Mouse (Mus musculus) left cerebral cortex, adult 2 months (tissue): ENCODE results near the gene Fam241b. TPM values are rescaled to one million over a fixed set of nuclear protein-coding genes. Genes with fewer than 3 reads are reported as not detected.
A peak's percentile ranks its signal among the peaks of the same experiment; 100 is the strongest.

Experiments
- DNase-seq, 2 experiments: peaks; one replicate each; pipeline ENCODE4 v3.0.0; 2021 to 2022; ENCODE audit warnings: low spot score in 2 of 2, mixed read lengths in 1 of 2; ENCODE audit errors: extremely low spot score in 1 of 2
- H3K27ac ChIP-seq: fragments of 200-600 bp; 2 replicates; pipeline ENCODE4 v1.8.1; 2022
- H3K4me3 ChIP-seq: fragments of 200-600 bp; 2 replicates; pipeline ENCODE4 v1.8.1; 2022
- CTCF ChIP-seq: fragments of 200-600 bp; IDR thresholded peaks from 2 replicates; pipeline ENCODE4 v1.8.1; 2022; ENCODE audit warnings: antibody characterized with exemption, mild to moderate bottlenecking, moderate library complexity
- intact Hi-C: fragments of 180-260 bp; cut with DNase I; formaldehyde crosslinking; loops from one replicate; pipeline ENCODE4 v1.15.1; 2025
- long read RNA-seq, 2 experiments: library from polyadenylated mRNA; stranded (forward); transcript quantifications; one replicate each; pipeline ENCODE4 v2.0.0; 2021; ENCODE audit warnings: borderline mapping rate in 2 of 2
- total RNA-seq, 2 experiments: library from RNA; stranded (reverse); gene quantifications; 2 replicates each; pipeline ENCODE4 v1.2.3; 2021

The Fam241b gene
- 10 to 100 TPM; 50.1 to 58.3 TPM for total RNA-seq
- long read RNA-seq, experiment 1, partial matches to known transcripts = 0 of 9 reads
- long read RNA-seq, experiment 1, other reads (novel, unspliced or antisense) = 2 of 9 reads
- long read RNA-seq, experiment 2, partial matches to known transcripts = 0 of 4 reads
- long read RNA-seq, experiment 2, other reads (novel, unspliced or antisense) = 2 of 4 reads

- no peak within 1 kb of the TSS for H3K4me3 ChIP-seq
- intact Hi-C loops = no loop called here
- no peak for DNase-seq
- no peak within 1 kb of the TSS for H3K27ac ChIP-seq
- TF ChIP-seq CTCF = no peak
Measured at GRCm38 (mm10) chr10:62143820-62144219, at the start of gene Fam241b. Fam241b (minus strand) TSS chr10:62143920.

DNA sequence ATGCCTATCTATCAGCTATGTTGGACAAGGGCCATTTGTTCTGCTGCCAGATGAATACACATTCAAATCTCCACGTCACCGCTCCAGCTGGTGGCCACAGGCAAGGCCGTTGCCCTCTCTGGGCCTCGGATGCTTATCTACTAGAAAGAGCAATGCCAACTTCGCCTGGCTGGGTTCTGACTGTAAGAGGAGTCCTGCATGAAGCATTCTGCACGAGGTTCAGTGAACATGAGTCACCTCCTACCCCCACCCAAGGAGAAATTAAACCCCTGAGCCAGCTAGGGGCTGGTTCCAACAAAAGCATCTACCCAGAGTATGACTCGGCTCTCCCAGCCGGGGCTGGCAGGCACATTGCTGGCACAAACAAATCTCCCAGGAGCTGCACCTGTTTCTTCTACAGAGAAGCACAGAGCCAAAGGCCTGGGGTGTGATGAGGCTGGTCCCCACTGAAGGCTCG lies 49.0 kb upstream of the Fam241b start:
- peak overlapping the region; percentile 68 for H3K27ac ChIP-seq
- intact Hi-C loops = loop anchor here (5.0 kb wide), 1 partner anchor 185 kb away; the partner anchor contains the start of gene Hk1
- no peak for TF ChIP-seq CTCF
- no peak overlapping the region for H3K4me3 ChIP-seq
- DNase-seq = peak; percentile 51 to 54

GRCm38 (mm10) chr10:62190821-62191220 lies 47.1 kb upstream of the Fam241b start:
- TF ChIP-seq CTCF = no peak
- no peak overlapping the region for H3K27ac ChIP-seq
- intact Hi-C loops = loop anchor here (5.0 kb wide), 1 partner anchor 186 kb away; the partner anchor contains the start of gene Hk1
- DNase-seq = no peak
- H3K4me3 ChIP-seq = no peak overlapping the region

GRCm38 (mm10) chr10:62189910-62190309 lies 46.2 kb upstream of the Fam241b start:
- no peak for DNase-seq
- H3K27ac ChIP-seq = no peak overlapping the region
- intact Hi-C loops = loop anchor here (5.0 kb wide), 2 partner anchors 187 to 297 kb away; partner anchors contain the start of genes Hk1 and Vps26a
- H3K4me3 ChIP-seq = no peak overlapping the region
- TF ChIP-seq CTCF = no peak

GRCm38 (mm10) chr10:62189303-62189702 lies 45.6 kb upstream of the Fam241b start:
- intact Hi-C loops = loop anchor here (5.0 kb wide), 1 partner anchor 298 kb away; the partner anchor contains the start of gene Vps26a
- no peak overlapping the region for H3K4me3 ChIP-seq
- no peak for DNase-seq
- no peak overlapping the region for H3K27ac ChIP-seq
- TF ChIP-seq CTCF = no peak

- DNase-seq = peak; percentile 79 to 92
- intact Hi-C loops = loop anchor here (1.0 to 5.0 kb wide), 3 partner anchors 56 to 300 kb away; partner anchors contain the start of gene Vps26a
- peak; percentile 98 for TF ChIP-seq CTCF
- Histone ChIP-seq H3K4me3 (no peak overlapping the region), H3K27ac (no peak overlapping the region)
Measured at GRCm38 (mm10) chr10:62186882-62187281, 43.2 kb upstream of the Fam241b start.

- Histone ChIP-seq H3K4me3 (no peak overlapping the region), H3K27ac (no peak overlapping the region)
- peak; percentile 94 to 98 for DNase-seq
- intact Hi-C loops = loop anchor here (1.0 to 5.0 kb wide), 5 partner anchors 78 to 344 kb away; no protein-coding TSS in a partner anchor
- no peak; the same call in none of the 2 replicates for TF ChIP-seq CTCF
Measured at GRCm38 (mm10) chr10:62183053-62183452, 39.3 kb upstream of the Fam241b start.

DNA sequence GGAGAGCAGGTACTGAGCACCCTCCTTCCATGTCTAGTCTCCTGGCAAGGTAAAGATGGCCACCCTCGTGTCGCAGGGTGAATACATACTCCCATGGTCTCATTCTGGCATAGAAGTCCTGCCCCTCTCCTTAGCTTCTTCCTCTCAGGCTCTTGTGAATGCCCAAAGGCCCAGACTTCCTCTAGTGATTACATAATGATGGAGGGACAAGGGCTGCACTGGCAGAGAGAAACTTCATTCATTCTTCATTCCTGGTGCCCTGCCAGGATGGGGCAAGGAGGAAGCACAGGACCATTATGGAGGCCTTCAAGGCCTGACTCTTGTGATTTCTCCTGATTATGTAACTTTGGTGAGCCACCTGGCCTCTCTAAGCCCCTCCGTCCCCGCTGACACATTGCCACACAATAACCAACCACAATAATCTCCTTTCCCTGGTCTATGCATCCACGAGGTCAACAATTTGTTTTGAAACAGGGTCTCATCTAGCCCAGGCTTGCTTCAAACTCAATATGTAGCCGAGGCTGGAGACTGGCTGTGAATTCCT lies 38.8 kb upstream of the Fam241b start:
- no peak overlapping the region for H3K27ac ChIP-seq
- no peak for TF ChIP-seq CTCF
- H3K4me3 ChIP-seq = no peak overlapping the region
- no peak for DNase-seq
- intact Hi-C loops = loop anchor here (1.0 to 5.0 kb wide), 5 partner anchors 77 to 344 kb away; no protein-coding TSS in a partner anchor

GRCm38 (mm10) chr10:62181701-62182100 lies 38.0 kb upstream of the Fam241b start:
- no peak; the same call in 1 of the 2 replicates for TF ChIP-seq CTCF
- Histone ChIP-seq H3K27ac (no peak overlapping the region), H3K4me3 (no peak overlapping the region)
- intact Hi-C loops = loop anchor here (2.0 to 5.0 kb wide), 3 partner anchors 201 to 343 kb away; no protein-coding TSS in a partner anchor
- no peak for DNase-seq

DNA sequence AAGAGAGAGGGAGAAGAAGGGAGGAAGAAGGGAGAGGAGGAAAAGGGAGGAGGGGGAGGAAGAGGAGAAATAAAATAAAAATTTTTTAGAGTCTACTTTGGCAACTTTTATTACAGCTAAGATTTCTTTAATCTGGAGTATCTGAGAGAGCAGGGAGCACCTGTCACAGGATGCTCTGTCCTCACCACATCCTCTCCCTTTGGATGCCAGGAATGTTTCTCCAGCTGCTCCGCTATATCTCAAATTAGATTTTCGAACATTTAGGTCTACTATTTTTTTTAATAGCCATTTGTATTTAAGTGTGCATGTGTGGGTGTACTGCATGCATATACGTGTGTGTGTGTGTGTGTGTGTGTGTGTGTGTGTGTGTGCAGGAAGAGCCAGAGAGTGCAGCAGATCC lies 36.2 kb upstream of the Fam241b start:
- Histone ChIP-seq H3K4me3 (no peak overlapping the region), H3K27ac (no peak overlapping the region)
- no peak for TF ChIP-seq CTCF
- DNase-seq = no peak
- intact Hi-C loops = loop anchor here (5.0 kb wide), 1 partner anchor 303 kb away; no protein-coding TSS in a partner anchor

DNA sequence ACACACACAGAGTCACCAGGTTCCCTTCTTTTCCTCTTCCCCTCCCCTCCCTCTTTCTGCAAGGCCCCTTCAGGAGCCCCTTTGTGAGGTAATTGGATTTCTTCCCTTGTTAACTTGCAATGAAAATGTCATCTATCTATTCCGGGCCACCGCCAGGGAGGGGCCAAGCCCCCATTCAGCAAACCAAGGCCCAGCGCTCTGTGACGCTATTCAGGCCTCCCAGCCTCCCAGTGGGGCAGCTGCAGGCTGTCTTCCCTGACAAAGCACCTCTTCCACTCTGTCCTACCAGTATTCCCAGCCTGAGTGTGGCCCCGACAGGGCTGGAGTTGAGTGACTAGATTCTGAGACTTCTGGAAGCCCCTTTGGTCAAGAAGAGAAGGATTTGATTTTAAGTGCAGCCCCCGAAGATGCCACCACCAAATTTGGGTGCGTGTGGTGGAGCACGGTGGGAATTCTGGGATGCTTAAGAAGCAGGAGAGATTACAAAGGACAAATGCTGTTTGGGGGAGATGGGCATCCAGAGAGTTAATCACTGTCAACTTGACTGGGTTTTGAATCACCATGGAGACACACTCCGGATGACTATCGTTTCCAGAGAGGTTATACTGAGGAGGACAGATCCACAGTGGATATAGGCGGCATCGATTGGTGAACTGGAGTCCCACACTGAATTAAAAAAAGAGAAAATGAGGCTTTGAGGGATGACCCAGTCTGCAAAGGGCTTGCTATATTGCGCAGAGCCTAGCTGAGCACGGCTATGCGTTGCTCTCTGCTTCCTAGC lies 31.0 kb upstream of the Fam241b start:
- DNase-seq = no peak
- Histone ChIP-seq H3K27ac (no peak overlapping the region), H3K4me3 (no peak overlapping the region)
- intact Hi-C loops = no loop called here
- TF ChIP-seq CTCF = no peak
